Mouse (Mus musculus): Measurements from ENCODE around the gene Btg4.
"Not testable (repeated sequence)": the region's sequence is repeated elsewhere in the genome, so short reads cannot be mapped to it uniquely, and the experiment has no call there.

The Btg4 gene

GRCm38 (mm10) chr9:51081614-51082013, 20.9 kb downstream of the Btg4 start:
- no peak for DNase-seq (ENCODE audit: low read depth)

- no peak for DNase-seq (ENCODE audit: low read depth)
Observed at GRCm38 (mm10) chr9:51093697-51094096, 33.0 kb downstream of the Btg4 start.

GRCm38 (mm10) chr9:51096306-51096705, 35.6 kb downstream of the Btg4 start:
- DNase-seq (ENCODE audit: low read depth), result no peak

- DNase-seq (ENCODE audit: low read depth), result peak; percentile 23
Observed at GRCm38 (mm10) chr9:51101756-51102425, 41.2 kb downstream of the Btg4 start, which contains the start of gene 4833427G06Rik. TSS of gene 4833427G06Rik (minus strand) at chr9:51102078.

- DNase-seq (ENCODE audit: low read depth), result peak; percentile 20
Observed at GRCm38 (mm10) chr9:51102963-51103807, 42.5 kb downstream of the Btg4 start.

- no peak for DNase-seq (ENCODE audit: low read depth)
Observed at GRCm38 (mm10) chr9:51103808-51104514, 43.3 kb downstream of the Btg4 start.

GRCm38 (mm10) chr9:51105751-51106150, 45.0 kb downstream of the Btg4 start:
- no peak for DNase-seq (ENCODE audit: low read depth)

GRCm38 (mm10) chr9:51114767-51115166, 54.1 kb downstream of the Btg4 start:
- DNase-seq (ENCODE audit: low read depth), result no peak

- DNase-seq (ENCODE audit: low read depth), result peak; percentile 39
Observed at GRCm38 (mm10) chr9:51136985-51137384, 76.3 kb downstream of the Btg4 start.

- no peak for DNase-seq (ENCODE audit: low read depth)
Observed at GRCm38 (mm10) chr9:51137432-51137831, 76.7 kb downstream of the Btg4 start.

- no peak for DNase-seq (ENCODE audit: low read depth)
Observed at GRCm38 (mm10) chr9:51137836-51138235, 77.1 kb downstream of the Btg4 start.

GRCm38 (mm10) chr9:51138301-51138700, 77.6 kb downstream of the Btg4 start:
- no peak for DNase-seq (ENCODE audit: low read depth)

- DNase-seq (ENCODE audit: low read depth), result not testable (repeated sequence)
Observed at GRCm38 (mm10) chr9:51139401-51139800, 78.7 kb downstream of the Btg4 start.

GRCm38 (mm10) chr9:51140711-51141110, 80.0 kb downstream of the Btg4 start:
- no peak for DNase-seq (ENCODE audit: low read depth)

- DNase-seq (ENCODE audit: low read depth), result no peak
Observed at GRCm38 (mm10) chr9:51143437-51143836, 82.7 kb downstream of the Btg4 start.

GRCm38 (mm10) chr9:51144218-51144617, 83.5 kb downstream of the Btg4 start:
- no peak for DNase-seq (ENCODE audit: low read depth)

- DNase-seq (ENCODE audit: low read depth), result no peak
Observed at GRCm38 (mm10) chr9:51146496-51146895, 85.8 kb downstream of the Btg4 start.

GRCm38 (mm10) chr9:51147294-51147693, 86.6 kb downstream of the Btg4 start:
- DNase-seq (ENCODE audit: low read depth), result no peak

- peak; percentile 73 for DNase-seq (ENCODE audit: low read depth)
Observed at GRCm38 (mm10) chr9:51152079-51152752, 91.5 kb downstream of the Btg4 start.

- DNase-seq (ENCODE audit: low read depth), result peak; percentile 80
Observed at GRCm38 (mm10) chr9:51161771-51162388, 101.2 kb downstream of the Btg4 start.

- no peak for DNase-seq (ENCODE audit: low read depth)
Observed at GRCm38 (mm10) chr9:51163989-51164388, 103.3 kb downstream of the Btg4 start.

All from induced T-regulatory cell, adult 2 months (primary cell).